Mouse (Mus musculus): ENCODE measurements around the gene Ggt5. TPM values are rescaled to one million over a fixed set of nuclear protein-coding genes. Genes with fewer than 3 reads are reported as not detected.
A peak's percentile ranks its signal among the peaks of the same experiment; 100 is the strongest.

Gene Ggt5
- polyA plus RNA-seq, 1 experiment from 2014 or later, result 0.66 TPM

DNA sequence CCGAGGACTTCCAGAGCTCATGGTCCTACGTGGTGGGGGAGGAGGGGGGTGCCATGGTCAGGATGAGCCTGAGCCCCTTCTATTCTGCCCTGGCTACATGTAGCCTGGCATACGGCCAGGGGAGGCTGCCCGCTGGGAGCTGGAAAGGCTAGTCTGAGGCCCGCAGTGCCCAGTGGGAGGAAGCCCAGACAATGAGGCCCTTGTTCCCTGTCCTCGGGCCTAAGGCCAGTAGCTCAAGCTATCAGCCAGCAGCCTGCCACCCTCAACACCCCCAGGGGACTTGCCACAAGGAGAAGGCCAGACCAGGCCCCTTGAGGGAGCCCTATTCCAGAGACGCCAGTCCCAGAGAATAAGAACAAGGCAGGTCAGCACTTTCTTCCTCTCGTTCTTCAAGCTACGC is 33.1 kb upstream of the Ggt5 start:
- Histone ChIP-seq H3K27me3 (ENCODE audit: control insufficient read depth, insufficient read depth, low read length) (peaks cover 10% of the 10 kb centered on the region; the same call in 1 of the 2 replicates), H3K9me3 (ENCODE audit: control insufficient read depth, low read length) (no peaks in the 10 kb centered on the region), H3K36me3 (ENCODE audit: control insufficient read depth, insufficient read depth, low read length) (no peaks in the 10 kb centered on the region), H3K4me3 (ENCODE audit: low read depth, low read length) (no peak overlapping the region), H3K4me2 (replicated peaks; ENCODE audit: low read depth, low read length) (no peak overlapping the region), H3K9ac (ENCODE audit: low read depth, low read length) (no peak overlapping the region), H3K27ac (ENCODE audit: low read depth, low read length) (peak overlapping the region; percentile 10; the same call in 1 of the 2 replicates), H3K4me1 (replicated peaks; ENCODE audit: control insufficient read depth, insufficient read depth, low read length) (0 out of 2 replicates have a peak, but pooled peaks cover 2% of the 10 kb centered on the region)
- DNase-seq (ENCODE audit: low spot score), result peak; percentile 37
- 53% methylated on average over 9 of the region's 9 CpGs for WGBS
- peak; percentile 17 for ATAC-seq (ENCODE audit: low FRiP score)

DNA sequence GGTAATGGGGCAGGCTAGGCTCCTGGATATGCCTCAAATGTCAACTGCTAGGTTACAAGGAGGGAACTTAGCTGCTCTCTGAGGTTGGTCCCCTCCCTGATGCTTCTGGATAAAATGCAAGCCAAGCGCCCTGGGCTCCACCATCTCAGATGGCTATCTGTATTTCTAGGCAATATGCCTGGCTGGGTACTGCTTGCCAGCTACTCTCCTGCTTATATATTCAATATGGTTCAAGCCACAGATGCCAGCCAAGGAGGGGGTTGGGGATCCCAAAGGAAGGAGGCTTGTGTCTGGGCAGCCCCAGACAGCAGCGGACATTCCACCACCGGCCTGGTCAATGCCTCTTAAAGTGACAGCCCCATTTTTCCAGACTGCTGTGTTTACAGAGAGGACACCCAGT is 30.6 kb upstream of the Ggt5 start:
- Histone ChIP-seq H3K36me3 (ENCODE audit: control insufficient read depth, insufficient read depth, low read length) (no peaks in the 10 kb centered on the region), H3K4me1 (replicated peaks; ENCODE audit: control insufficient read depth, insufficient read depth, low read length) (0 out of 2 replicates have a peak, but pooled peaks cover 2% of the 10 kb centered on the region), H3K9me3 (ENCODE audit: control insufficient read depth, low read length) (no peaks in the 10 kb centered on the region), H3K4me3 (ENCODE audit: low read depth, low read length) (no peak overlapping the region; the same call in 1 of the 2 replicates), H3K9ac (ENCODE audit: low read depth, low read length) (peak overlapping the region; percentile 36; the same call in 1 of the 2 replicates), H3K4me2 (replicated peaks; ENCODE audit: low read depth, low read length) (peak overlapping the region; percentile 99), H3K27ac (ENCODE audit: low read depth, low read length) (peak overlapping the region; percentile 79), H3K27me3 (ENCODE audit: control insufficient read depth, insufficient read depth, low read length) (peaks cover 10% of the 10 kb centered on the region; the same call in 1 of the 2 replicates)
- ATAC-seq (ENCODE audit: low FRiP score) (no peak), DNase-seq (ENCODE audit: low spot score) (peak; percentile 14)
- WGBS, result 31% methylated on average over 3 of the region's 3 CpGs

DNA sequence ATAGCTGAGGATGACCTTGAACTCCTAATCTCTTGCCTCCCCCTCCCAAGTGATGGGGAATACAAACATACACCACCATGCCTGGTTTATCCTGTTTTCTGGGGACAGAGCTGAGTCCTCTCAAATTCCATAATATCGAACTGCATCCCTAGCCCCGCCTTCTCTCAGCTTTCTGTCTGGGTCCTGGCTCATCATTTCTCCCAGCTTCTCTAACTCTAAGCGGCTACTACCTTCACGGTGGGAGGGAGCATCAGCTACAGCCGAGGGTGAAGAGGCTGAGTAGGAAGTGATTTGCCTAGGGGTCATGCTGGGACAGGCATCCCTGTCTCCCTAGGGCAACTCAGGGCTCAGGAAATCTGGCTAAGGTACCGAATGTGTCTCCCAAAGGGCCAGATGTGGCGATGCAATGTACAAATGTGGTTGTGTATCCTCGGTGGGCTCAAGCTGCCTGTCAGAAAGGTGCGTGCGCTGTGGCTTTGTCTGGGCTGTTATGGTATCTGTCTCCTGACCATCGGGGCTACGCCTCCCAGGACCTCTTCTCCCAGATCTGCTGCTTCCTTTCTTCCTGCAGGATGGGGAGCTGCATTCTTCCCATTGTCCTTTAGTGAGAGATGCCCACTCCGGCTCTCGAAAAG is 30.0 kb upstream of the Ggt5 start:
- H3K9ac ChIP-seq (ENCODE audit: low read depth, low read length), result peak overlapping the region; percentile 84
- DNase-seq (ENCODE audit: low spot score) (peak; percentile 56), ATAC-seq (ENCODE audit: low FRiP score) (peak; percentile 16; the same call in 1 of the 2 replicates)
- H3K9me3 ChIP-seq (ENCODE audit: control insufficient read depth, low read length), result no peaks in the 10 kb centered on the region
- 2% methylated on average over 14 of the region's 14 CpGs for WGBS
- peak overlapping the region; percentile 79 for H3K27ac ChIP-seq (ENCODE audit: low read depth, low read length)
- H3K4me2 ChIP-seq (replicated peaks; ENCODE audit: low read depth, low read length), result peak overlapping the region; percentile 99
- H3K4me1 ChIP-seq (replicated peaks; ENCODE audit: control insufficient read depth, insufficient read depth, low read length), result 0 out of 2 replicates have a peak, but pooled peaks cover 2% of the 10 kb centered on the region
- H3K27me3 ChIP-seq (ENCODE audit: control insufficient read depth, insufficient read depth, low read length), result peaks cover 10% of the 10 kb centered on the region; the same call in 1 of the 2 replicates
- H3K36me3 ChIP-seq (ENCODE audit: control insufficient read depth, insufficient read depth, low read length), result no peaks in the 10 kb centered on the region
- H3K4me3 ChIP-seq (ENCODE audit: low read depth, low read length), result peak overlapping the region; percentile 68

DNA sequence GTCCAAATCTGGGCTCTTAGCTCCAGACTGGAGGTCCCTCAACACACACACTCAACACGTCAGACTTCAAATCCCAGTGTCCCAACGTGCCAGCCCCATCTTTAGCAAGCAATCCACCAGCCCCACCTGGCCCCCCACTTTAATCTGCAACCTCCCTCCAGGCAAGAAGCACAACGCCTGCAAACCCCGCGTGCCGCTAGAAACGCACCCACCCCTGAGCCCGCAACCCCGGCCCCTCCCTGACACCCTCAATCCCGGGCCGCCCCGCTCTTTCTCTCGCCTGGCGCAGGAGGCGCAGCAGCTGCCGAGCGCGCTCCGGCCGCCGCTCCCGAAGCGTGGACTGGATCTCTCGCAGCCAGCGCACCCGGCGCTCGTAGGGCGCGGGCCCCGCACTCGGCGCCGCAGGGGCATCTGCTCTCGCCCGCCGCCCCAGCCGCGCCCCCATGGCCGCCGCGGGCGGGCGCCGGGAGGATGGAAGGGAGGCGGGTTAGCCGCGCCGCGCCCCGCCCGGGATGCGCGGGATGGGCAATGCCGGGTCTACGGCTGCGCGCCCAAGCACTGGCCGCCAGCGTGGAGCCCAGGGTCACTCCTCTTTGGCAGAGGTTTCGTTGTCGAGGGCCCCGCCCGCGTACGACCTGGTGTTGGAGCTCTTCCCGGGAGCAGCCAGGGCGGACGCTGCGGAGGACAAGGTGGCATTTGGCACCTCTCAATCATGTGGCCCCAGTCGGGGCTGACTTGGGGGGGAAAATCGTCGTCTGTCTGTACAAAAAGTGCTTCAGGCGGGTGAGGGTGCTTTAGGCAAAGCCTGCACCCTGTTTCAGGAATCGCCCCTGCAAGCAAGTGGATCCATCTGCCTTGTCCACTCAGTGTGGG is 29.2 kb upstream of the Ggt5 start, which contains the start of gene Lrrc75b:
TSS of gene Lrrc75b (minus strand) at position 655 of the 873 bp plus-strand sequence.
- Histone ChIP-seq H3K4me1 (replicated peaks; ENCODE audit: control insufficient read depth, insufficient read depth, low read length) (0 out of 2 replicates have a peak, but pooled peaks cover 2% of the 10 kb centered on the region), H3K27me3 (ENCODE audit: control insufficient read depth, insufficient read depth, low read length) (peaks cover 10% of the 10 kb centered on the region; the same call in 1 of the 2 replicates), H3K36me3 (ENCODE audit: control insufficient read depth, insufficient read depth, low read length) (no peaks in the 10 kb centered on the region), H3K27ac (ENCODE audit: low read depth, low read length) (peak within 1 kb of the TSS; percentile 79), H3K9ac (ENCODE audit: low read depth, low read length) (peak within 1 kb of the TSS; percentile 84), H3K9me3 (ENCODE audit: control insufficient read depth, low read length) (no peaks in the 10 kb centered on the region), H3K4me2 (replicated peaks; ENCODE audit: low read depth, low read length) (peak within 1 kb of the TSS; percentile 99), H3K4me3 (ENCODE audit: low read depth, low read length) (peak within 1 kb of the TSS; percentile 68)
- ATAC-seq (ENCODE audit: low FRiP score) (peak; percentile 62), DNase-seq (ENCODE audit: low spot score) (peak; percentile 67)
- whole genome bisulfite sequencing, result under 1% methylated on average over 67 of the region's 75 CpGs

DNA sequence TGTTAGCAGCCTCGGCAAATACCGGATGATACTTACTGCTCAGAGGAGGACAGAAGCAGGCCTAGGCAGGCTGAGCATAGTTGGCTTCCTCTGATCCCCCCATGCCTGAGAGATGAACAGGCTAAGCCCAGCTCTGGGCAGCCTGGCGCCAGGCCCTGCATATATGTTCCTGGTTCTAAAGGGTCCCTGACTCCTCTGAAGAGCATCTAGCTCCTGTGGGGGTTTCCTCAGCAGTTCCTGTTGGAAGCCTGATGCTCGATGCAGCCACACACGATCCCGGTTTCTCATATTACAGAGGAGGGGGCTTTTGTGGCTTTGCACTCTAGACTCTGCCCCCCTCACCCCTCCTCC is 28.6 kb upstream of the Ggt5 start:
- 0 out of 2 replicates have a peak, but pooled peaks cover 2% of the 10 kb centered on the region for H3K4me1 ChIP-seq (replicated peaks; ENCODE audit: control insufficient read depth, insufficient read depth, low read length)
- no peak overlapping the region for H3K27ac ChIP-seq (ENCODE audit: low read depth, low read length)
- H3K27me3 ChIP-seq (ENCODE audit: control insufficient read depth, insufficient read depth, low read length), result peaks cover 10% of the 10 kb centered on the region

DNA sequence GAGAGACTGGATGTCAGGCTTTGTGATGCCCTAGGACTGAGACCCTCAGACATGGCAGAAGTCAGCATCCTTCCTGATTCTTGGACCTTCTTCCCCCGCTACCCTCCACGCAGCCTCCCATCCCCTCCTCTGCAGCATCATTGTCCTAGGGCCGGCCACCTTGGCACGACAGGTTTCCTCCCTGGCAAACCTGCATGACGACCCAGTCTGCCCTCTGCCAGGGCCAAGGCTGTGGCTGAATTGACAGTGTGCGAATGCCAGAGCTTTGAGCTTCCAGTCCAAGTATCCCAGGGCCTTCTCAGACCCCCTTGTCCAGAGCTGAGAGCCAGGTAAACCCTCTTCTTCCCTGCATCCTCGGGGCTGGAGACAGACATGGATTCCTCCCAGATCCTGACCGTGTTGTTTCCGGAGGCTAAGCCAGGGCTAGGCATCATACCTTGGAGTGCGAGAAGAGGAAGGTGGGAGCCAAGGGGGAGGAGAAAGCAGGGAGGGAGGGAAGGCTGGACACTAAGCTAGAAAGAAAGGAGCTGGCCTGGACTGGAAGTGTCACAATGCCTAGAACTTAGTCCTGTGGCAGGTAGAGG is 28.0 kb upstream of the Ggt5 start, which contains the start of gene Ggt1:
TSS of gene Ggt1 (plus strand) at position 534 of the 584 bp plus-strand sequence.
- DNase-seq (ENCODE audit: low spot score) (no peak), ATAC-seq (ENCODE audit: low FRiP score) (no peak)
- Histone ChIP-seq H3K4me2 (replicated peaks; ENCODE audit: low read depth, low read length) (peak within 1 kb of the TSS; percentile 99), H3K4me3 (ENCODE audit: low read depth, low read length) (peak within 1 kb of the TSS; percentile 68; the same call in 1 of the 2 replicates), H3K27ac (ENCODE audit: low read depth, low read length) (no peak within 1 kb of the TSS), H3K9me3 (ENCODE audit: control insufficient read depth, low read length) (no peaks in the 10 kb centered on the region), H3K9ac (ENCODE audit: low read depth, low read length) (peak within 1 kb of the TSS; percentile 84), H3K27me3 (ENCODE audit: control insufficient read depth, insufficient read depth, low read length) (peaks cover 10% of the 10 kb centered on the region), H3K36me3 (ENCODE audit: control insufficient read depth, insufficient read depth, low read length) (no peaks in the 10 kb centered on the region), H3K4me1 (replicated peaks; ENCODE audit: control insufficient read depth, insufficient read depth, low read length) (0 out of 2 replicates have a peak, but pooled peaks cover 2% of the 10 kb centered on the region)
- 53% methylated on average over 10 of the region's 10 CpGs for WGBS

More for the DNA sequence above, 28.6 kb upstream of the Ggt5 start:
- peak overlapping the region; percentile 84 for H3K9ac ChIP-seq (ENCODE audit: low read depth, low read length)
- H3K36me3 ChIP-seq (ENCODE audit: control insufficient read depth, insufficient read depth, low read length), result no peaks in the 10 kb centered on the region
- peak; percentile 46; the same call in 1 of the 2 replicates for ATAC-seq (ENCODE audit: low FRiP score)
- H3K4me3 ChIP-seq (ENCODE audit: low read depth, low read length), result peak overlapping the region; percentile 68; the same call in 1 of the 2 replicates
- no peak for DNase-seq (ENCODE audit: low spot score)
- no peaks in the 10 kb centered on the region for H3K9me3 ChIP-seq (ENCODE audit: control insufficient read depth, low read length)
- WGBS, result 14% methylated on average over 6 of the region's 6 CpGs
- peak overlapping the region; percentile 99 for H3K4me2 ChIP-seq (replicated peaks; ENCODE audit: low read depth, low read length)

DNA sequence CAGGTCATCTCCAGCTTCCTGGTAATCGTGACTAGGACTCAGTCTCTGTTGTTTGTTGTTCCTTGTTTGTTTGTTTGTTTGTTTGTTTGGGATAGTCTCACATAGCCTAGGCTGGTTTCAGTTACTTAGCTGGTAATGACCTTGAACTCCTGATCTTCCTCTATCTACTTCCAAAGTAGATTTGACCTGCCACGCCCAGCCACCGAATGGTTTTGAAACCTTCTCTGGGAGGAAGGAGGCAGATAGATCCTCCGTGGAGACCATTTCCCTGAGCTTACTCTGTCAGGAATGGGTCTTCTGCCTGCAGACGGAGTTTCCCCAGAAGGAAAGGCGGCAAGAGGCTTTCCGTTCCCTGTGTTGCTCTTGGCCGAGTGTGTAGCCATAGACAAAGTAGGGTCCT is 26.5 kb upstream of the Ggt5 start:
- Histone ChIP-seq H3K27me3 (ENCODE audit: control insufficient read depth, insufficient read depth, low read length) (peaks cover 10% of the 10 kb centered on the region), H3K36me3 (ENCODE audit: control insufficient read depth, insufficient read depth, low read length) (no peaks in the 10 kb centered on the region), H3K27ac (ENCODE audit: low read depth, low read length) (no peak overlapping the region), H3K9me3 (ENCODE audit: control insufficient read depth, low read length) (no peaks in the 10 kb centered on the region), H3K4me1 (replicated peaks; ENCODE audit: control insufficient read depth, insufficient read depth, low read length) (0 out of 2 replicates have a peak, but pooled peaks cover 2% of the 10 kb centered on the region), H3K4me2 (replicated peaks; ENCODE audit: low read depth, low read length) (no peak overlapping the region), H3K9ac (ENCODE audit: low read depth, low read length) (no peak overlapping the region), H3K4me3 (ENCODE audit: low read depth, low read length) (no peak overlapping the region)
- DNase-seq (ENCODE audit: low spot score) (no peak), ATAC-seq (ENCODE audit: low FRiP score) (no peak)
- WGBS, result 87% methylated on average over 8 of the region's 8 CpGs

DNA sequence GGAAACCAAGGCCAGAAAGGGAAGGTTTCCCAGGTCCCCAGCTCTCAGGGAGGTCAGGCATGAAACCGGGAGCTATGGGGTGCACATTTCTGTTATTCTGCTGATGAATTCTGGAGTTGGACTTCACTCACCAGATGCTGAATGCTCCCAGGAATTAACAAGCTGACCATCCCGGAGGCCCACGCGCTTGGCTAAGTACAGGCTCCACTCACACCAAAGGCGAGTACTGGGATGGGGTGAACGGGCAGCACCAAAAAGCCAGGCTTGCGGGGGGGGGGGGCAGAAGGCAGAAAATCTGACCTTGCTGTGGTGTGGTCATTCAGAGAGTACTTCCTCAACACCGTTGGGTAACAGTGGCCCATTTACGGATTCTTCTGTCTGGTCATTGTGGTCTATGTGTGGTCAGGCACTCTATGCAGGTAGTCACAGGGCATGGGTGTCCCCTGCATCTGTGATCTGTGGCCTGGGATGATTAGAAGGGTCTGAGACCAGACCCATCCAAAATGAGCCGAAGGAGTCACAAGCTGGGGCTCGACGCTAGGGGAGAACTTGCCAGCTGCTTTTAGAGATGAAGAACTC is 24.4 kb upstream of the Ggt5 start:
- 85% methylated on average over 12 of the region's 12 CpGs for WGBS
- peaks cover 4% of the 10 kb centered on the region for H3K27me3 ChIP-seq (ENCODE audit: control insufficient read depth, insufficient read depth, low read length)
- no peak overlapping the region for H3K4me3 ChIP-seq (ENCODE audit: low read depth, low read length)
- no peak overlapping the region for H3K27ac ChIP-seq (ENCODE audit: low read depth, low read length)
- no peak overlapping the region for H3K4me2 ChIP-seq (replicated peaks; ENCODE audit: low read depth, low read length)
- H3K9me3 ChIP-seq (ENCODE audit: control insufficient read depth, low read length), result no peaks in the 10 kb centered on the region
- H3K9ac ChIP-seq (ENCODE audit: low read depth, low read length), result no peak overlapping the region
- H3K36me3 ChIP-seq (ENCODE audit: control insufficient read depth, insufficient read depth, low read length), result no peaks in the 10 kb centered on the region
- DNase-seq (ENCODE audit: low spot score) (no peak), ATAC-seq (ENCODE audit: low FRiP score) (no peak)
- 0 out of 2 replicates have a peak, but pooled peaks cover 2% of the 10 kb centered on the region for H3K4me1 ChIP-seq (replicated peaks; ENCODE audit: control insufficient read depth, insufficient read depth, low read length)
